Mouse (Mus musculus) frontal cortex, adult 2 months (tissue): Measurements from ENCODE around the gene Olfr62. TPM values are rescaled to one million over a fixed set of nuclear protein-coding genes. Genes with fewer than 3 reads are reported as not detected.

Source experiments
- DNase-seq, 2 experiments: peaks; one replicate each; pipeline ENCODE4 v3.0.0; 2022; ENCODE audit warnings: low spot score in 1 of 2; ENCODE audit errors: extremely low spot score in 1 of 2
- polyA plus RNA-seq: library from polyadenylated mRNA; depleted of rRNA; stranded (reverse); fragments of >200 nt; gene quantifications from 2 replicates; pipeline ENCODE4 v1.2.3, GENCODE M21; 2012; rRNA removed

Olfr62 gene
- polyA plus RNA-seq, result not detected in 2 replicates

DNA sequence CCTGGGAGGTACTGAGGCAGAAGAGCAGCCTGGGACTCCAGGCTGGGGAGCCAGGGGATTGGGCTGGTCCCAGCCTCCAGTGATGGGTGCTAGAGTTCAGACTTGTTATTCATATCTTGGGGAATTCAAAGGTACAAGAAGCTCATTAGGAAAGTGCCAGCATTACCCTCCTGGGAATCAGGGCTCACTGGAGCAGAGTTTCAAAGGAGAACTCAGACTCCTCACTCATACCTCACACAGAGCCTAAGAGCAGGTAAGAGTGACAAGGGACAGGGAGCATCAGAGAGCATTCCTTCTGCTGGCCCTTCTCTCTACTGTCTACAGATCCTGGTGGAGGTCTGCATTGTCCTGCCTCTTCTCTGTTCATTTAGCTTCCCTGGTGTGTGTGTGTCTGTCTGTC lies at the start of gene Olfr62:
Olfr62 (plus strand) TSS at position 301 of the 400 bp plus-strand sequence.
- DNase-seq, result no peak

DNA sequence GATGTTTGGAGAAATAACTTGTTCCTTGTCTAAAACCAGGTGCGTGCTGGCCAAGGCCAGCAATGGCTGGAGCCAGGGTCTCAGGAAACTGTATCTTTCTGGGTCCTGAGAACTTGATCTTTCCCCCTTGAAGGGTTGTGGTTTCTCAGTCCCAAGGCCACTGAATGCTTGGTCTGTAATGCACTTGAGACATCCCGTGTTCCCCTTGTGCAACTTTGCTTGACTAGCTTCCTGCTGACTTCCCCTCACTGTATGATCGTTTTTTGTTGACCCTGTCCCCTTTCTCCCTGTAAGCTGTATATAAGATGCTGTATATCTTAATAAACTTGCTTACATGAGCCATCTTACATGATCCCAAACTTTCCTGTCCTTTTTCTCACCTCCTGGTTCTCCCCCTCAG lies 48.9 kb upstream of the Olfr62 start:
- no peak for DNase-seq

DNA sequence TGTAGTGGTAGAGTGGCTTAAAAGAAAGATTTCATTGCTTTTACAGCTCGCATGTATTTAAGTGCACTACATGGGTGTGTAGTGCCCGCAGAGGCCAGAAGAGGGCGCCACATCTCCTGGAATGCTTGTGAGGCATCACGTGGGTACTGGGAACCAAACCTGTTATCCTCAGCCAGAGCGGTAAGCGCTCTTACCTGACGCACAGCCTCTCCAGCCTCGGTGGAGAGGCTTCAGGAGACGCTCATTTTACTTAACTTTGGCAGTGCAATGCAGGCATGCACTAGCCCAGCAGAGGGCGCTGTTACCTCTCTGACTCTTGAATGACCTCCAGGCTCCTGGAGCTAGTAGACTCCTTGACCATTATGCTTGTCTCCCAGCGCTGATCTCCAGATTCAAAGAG lies 46.1 kb upstream of the Olfr62 start:
- peak in 1 of 2 experiments; percentile 30 for DNase-seq

DNA sequence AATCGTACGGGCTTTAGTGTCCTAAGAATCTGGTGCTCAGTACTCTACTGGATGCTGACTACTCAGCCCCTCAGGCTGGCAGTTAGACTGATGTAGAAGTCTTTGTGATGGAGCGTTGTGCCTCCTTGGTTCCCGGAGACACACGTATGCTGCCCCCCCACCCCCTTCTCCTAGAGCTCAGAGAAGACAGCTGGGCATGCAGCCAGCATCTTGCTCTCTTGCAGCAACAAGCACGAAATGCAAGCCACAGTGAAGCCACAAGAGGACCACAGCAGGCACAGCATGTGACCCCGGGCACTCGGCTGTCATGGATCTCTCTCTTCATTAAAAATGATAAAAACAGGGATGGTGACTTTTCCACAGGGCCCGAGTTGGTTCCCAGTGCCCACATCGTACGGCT lies 43.3 kb upstream of the Olfr62 start:
- DNase-seq, result no peak

DNA sequence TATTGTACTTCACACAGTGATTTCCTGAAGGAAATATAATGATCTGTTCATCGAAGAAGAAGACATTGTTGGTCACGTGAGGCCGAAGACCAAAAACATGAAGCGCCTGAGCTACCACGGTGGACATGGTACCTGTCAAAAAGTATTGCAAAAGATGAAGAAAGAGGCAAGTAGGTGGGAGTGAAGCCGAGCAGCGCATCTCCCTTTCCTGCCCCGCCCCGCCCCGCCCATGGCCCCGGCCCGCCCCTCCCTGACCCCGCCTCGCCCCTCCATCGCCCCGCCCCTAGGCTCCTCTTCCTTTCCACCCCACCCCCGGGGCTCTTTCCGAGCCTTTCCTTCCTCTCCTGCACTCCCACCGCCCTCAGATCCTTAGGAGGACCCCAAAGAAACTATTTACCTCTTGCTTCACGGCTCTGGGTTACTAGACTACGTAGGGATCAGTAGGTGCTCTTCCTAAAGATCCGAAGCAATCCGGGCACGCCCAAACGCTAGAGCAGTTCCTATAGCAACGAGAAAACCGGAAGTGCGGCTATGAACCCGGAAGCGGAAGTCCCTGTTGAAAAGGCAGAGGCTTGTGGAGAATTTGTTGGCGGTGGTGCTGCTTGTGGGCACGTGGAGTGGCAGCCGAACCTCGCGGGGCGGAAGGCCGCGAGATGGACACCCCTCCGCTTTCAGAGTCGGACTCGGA lies 38.3 kb upstream of the Olfr62 start, which contains the start of the genes Cfap57 and Ebna1bp2:
Cfap57 (minus strand) TSS at position 499 of the 688 bp plus-strand sequence.
Ebna1bp2 (plus strand) TSS at position 521 of the 688 bp plus-strand sequence.
- peak; percentile 91 to 95 for DNase-seq

DNA sequence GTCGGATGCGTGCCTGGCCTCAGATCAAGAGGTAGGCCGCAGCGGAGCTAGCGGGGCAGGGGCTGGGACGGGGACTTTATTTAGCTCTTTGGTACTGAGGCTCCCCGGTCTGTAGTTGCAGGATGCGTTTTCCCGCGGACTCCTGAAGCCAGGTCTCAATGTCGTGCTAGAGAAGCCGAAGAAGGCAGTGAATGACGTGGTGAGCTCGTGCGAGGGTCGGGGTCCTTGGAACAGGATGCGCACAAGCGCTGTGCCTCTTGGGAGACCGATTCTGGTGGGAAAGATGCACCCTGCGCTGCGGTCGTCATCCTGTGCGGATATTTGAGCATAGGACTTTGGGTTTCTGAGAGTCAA lies 37.8 kb upstream of the Olfr62 start:
- DNase-seq, result no peak

DNA sequence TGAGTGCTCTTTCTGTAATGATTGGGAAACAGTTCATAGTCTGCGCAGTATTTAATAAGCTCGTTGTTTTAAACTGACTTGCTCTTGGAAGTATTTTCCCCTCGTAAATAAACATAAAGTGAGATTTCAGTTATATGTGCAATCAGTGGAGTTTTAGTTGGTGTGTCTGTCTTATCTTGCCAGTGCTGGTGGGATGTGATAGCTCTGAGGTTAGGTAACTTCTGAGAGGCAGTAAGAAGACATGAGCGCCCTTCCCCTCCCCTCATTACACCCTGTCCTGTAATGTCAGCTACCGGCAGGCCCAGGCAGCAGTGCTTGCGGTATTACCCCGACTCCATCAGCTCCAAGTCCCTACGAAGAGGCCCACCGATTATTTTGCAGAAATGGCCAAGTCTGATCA lies 37.0 kb upstream of the Olfr62 start:
- DNase-seq, result no peak

DNA sequence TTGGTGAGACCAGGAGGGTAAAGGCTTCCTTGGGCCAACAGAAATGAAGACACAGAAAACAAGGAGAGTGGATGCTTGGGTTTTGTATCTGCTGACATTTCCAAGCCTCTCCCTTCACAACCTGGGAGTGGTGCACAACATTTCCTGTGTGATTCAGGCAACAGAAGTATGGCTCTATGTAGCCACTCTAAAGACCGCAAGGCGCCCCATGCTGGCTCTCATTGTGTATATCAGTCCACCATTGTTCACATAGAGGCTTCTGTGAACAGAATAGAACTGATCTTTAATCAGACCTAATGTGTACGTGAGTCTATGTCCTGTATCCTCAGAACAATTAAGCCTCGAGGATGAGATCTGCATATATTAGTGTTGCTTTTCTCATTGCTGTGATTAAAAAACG lies 28.5 kb upstream of the Olfr62 start:
- no peak for DNase-seq

DNA sequence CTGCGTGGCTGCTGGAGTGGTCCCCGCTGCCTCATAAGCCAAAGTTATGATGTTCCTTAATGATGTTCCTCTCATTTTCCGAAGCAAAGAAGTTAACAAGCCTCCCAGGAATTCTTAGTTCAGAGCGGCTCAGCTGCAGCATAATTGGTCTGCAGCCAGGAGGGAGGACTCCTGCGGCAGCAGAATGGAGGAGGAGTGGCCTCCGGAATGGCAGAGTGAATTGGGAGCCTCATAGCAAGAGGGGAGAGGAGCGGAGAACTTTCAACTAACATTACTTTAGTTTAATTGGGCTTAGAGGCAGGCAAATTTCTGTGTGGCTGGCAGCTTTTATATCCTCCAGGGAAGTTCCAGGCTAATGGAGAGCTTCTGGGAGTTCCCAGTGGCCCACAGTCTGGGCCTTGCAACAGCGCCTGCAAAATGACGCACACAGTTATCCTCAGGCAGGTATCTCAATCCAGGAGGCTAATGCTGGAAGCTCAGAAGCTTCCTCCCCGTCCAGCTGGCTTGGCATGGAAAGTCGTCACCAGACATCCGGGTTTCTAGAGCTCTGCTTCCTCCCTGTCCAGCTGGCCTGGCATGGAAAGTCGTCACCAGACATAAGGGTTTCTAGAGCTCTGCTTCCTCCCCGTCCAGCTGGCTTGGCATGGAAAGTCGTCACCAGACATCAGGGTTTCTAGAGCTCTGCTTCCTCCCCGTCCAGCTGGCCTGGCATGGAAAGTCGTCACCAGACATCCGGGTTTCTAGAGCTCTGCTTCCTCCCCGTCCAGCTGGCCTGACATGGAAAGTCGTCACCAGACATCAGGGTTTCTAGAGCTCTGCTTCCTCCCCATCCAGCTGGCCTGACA lies 16.2 kb upstream of the Olfr62 start:
- DNase-seq, result peak in 1 of 2 experiments; percentile 20

DNA sequence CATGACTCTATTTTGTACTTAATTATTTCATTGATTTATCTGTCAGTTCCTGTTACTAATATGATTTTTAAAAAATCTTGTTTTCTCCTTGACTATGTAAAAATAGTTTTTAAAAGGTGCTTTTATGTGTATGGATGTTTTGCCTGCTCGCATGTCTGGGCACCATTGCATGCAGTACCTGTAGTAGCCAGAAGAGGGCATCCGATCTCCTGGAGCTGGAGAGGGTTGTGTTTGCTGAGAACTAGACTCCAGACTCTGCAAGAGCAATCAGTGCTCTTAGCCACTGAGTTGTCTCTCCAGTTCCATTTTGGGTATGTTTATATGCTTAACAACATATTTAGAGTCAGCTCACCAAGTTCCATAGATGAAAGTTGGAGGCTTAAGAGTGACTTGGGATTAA lies 13.5 kb upstream of the Olfr62 start:
- peak in 1 of 2 experiments; percentile 82 for DNase-seq

DNA sequence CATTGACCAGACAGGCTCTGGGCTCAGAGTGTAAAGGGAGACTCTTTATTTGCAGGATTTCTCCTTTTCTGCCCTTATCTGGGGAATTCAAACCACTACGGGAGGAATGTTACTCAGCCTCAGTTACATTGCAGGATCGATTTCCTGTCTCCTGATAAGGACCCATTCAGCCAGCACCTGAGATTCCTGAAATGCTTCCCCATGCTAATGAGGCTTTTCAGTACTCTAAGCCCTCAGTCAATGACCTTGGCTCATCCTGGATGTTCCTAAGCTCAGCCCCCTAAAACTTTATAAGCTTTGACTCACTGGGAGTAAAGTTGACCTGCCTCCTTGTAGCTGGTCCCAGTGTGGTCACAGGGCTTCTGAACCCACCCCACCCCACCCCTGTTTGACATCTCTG lies 28.3 kb downstream of the Olfr62 start:
- no peak for DNase-seq

DNA sequence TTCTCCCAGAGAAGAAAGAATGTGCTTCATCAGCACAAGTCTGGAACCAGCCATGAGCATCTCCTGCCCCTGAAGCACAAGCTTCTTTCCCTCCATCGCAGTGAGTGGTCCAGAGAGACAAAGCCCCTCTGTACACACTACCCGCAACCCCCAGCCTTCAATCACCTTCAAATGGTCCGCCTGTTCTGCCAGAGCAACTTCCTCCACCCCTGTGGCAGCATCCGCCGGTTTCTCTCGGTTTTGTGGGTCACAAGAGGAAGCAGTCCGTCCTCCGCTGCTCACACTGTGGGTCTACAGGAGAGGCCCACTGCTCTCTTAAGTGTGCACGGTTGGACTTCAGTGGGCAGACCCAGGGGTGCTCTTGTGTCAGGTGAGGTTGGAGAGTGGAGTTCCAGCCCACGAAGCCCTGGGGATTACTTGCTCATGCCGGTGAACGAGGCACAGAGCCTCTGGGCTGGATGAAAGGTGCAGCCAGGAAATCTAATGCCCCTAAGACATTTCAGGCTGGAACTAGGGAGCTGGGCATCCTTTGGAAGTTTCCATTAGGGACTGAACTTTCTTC lies 33.7 kb downstream of the Olfr62 start, which contains the start of gene Olfr1342:
Olfr1342 (minus strand) TSS at position 345 of the 562 bp plus-strand sequence.
- no peak for DNase-seq

DNA sequence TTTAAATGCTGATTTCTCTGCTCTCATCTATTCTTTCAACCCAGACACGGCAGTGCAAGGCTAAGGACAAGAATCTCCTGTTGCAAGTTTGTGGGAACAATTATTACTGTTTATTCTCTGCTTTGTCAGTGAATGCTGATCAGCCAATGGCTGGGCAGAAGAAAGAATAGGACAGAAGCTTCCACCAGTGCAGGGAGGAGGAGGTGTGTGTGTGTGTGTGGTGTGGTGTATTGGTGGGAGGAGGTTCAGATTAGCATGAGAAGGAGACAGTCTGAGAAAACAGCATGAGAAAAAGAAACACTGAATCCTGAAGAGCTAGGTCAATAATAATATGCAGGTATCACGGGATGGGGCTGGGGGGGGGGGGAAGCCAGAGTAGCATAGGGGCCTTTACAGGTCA lies 35.1 kb downstream of the Olfr62 start:
- DNase-seq, result no peak

DNA sequence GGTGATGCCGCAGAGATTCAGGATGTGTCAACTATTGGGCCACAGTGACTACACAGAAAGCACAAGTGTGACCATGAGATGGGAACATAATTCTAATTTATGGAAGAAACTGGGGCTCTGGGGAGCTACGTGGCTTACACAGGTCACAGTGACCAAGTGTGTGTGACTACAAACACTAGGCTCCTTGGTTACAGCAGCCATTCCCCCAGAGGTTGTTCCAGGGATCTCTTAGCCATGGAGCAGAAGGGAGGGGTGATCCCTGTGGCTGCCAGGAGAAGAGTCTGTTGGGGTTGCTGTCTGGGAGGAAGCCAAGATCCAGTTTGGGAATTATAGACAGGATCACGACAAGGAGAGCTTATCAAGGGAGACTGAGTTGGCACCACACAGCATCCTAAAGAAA lies 44.5 kb downstream of the Olfr62 start, which contains the start of gene Olfr1341:
Olfr1341 (plus strand) TSS at position 301 of the 400 bp plus-strand sequence.
- no peak for DNase-seq

DNA sequence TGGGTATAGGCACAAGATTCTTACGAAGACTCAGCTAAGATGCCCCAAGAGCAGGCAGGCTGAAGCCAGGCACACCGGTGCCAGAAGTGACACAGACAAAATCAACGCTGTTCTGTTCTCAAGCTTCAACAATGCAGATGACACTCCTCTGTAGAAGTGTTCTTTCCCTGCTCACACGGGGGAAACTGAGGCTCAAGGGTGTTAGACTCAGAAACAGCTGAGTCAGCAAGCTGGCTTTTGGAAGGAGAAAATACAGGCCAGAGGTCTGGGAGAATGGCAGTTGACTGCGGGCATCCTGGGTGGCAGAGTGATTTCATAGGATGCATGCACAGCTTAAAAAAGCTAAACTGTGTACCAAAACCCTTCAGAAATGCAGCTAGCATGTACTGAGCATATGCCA lies 49.3 kb downstream of the Olfr62 start:
- no peak for DNase-seq

DNA sequence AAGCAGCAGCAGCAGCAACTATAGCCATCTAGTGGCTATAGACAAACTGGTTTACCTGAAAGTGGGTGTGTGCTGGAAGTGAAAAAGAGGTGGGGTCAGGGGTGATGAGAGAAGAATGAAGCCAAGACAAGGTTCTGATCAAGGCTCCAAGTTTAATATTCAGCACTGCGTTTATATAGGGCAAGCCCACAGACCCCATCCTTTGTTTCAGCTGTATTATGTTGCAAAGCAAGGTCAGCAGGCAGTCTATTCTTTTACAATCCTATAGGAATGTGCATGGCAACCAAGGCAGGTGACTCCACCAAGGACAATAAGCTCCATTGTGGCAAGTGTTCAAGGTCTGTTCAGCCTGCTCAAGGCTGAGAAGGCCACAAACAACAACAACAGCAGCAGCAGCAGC lies 52.9 kb downstream of the Olfr62 start:
- DNase-seq, result no peak

Other genes starting within 250 kb of the Olfr62 start
- gene Szt2, start 249.7 kb upstream of the Olfr62 start, polyA plus RNA-seq, result 40.2 and 41.3 TPM in 2 replicates
- 52.1 and 56.8 TPM in 2 replicates for gene Med8, start 249.6 kb upstream of the Olfr62 start, polyA plus RNA-seq
- gene Elovl1, start 230.9 kb upstream of the Olfr62 start, polyA plus RNA-seq, result 65.2 and 76.6 TPM in 2 replicates
- gene Cdc20, start 221.6 kb upstream of the Olfr62 start, polyA plus RNA-seq, result 2.2 and 2.8 TPM in 2 replicates
- gene Mpl, start 201.4 kb upstream of the Olfr62 start, polyA plus RNA-seq, result 0.32 and 1.0 TPM in 2 replicates
- 11.8 and 13.3 TPM in 2 replicates for gene Tie1, start 168.9 kb upstream of the Olfr62 start, polyA plus RNA-seq
- gene 2610528J11Rik, start 132.0 kb upstream of the Olfr62 start, polyA plus RNA-seq, result 0.10 and 0.36 TPM in 2 replicates
- gene Tmem125, start 114.9 kb upstream of the Olfr62 start, polyA plus RNA-seq, result 10.0 and 12.3 TPM in 2 replicates
- 0.36 and 0.50 TPM in 2 replicates for gene Cfap57, start 38.2 kb upstream of the Olfr62 start, polyA plus RNA-seq
- gene Ebna1bp2, start 38.2 kb upstream of the Olfr62 start, polyA plus RNA-seq, result 49.0 and 54.8 TPM in 2 replicates
- gene Olfr1342, start 33.8 kb downstream of the Olfr62 start, polyA plus RNA-seq, result not detected in 2 replicates
- 0.02 TPM in 1 of 2 replicates, not detected in the other for gene Olfr1341, start 44.6 kb downstream of the Olfr62 start, polyA plus RNA-seq
- 0.06 TPM in 1 of 2 replicates, not detected in the other for gene Olfr1340, start 61.2 kb downstream of the Olfr62 start, polyA plus RNA-seq
- gene Olfr1339, start 73.2 kb downstream of the Olfr62 start, polyA plus RNA-seq, result 0.10 TPM in 1 of 2 replicates, not detected in the other
- not detected in 2 replicates for gene Olfr1338, start 99.8 kb downstream of the Olfr62 start, polyA plus RNA-seq
- not detected in 2 replicates for gene Olfr1337, start 123.6 kb downstream of the Olfr62 start, polyA plus RNA-seq
- gene Olfr1335, start 151.0 kb downstream of the Olfr62 start, polyA plus RNA-seq, result not detected in 2 replicates
- not detected in 2 replicates for gene Olfr1333, start 177.3 kb downstream of the Olfr62 start, polyA plus RNA-seq
- gene Olfr1331, start 205.7 kb downstream of the Olfr62 start, polyA plus RNA-seq, result not detected in 2 replicates
- not detected in 2 replicates for gene Olfr1330, start 229.6 kb downstream of the Olfr62 start, polyA plus RNA-seq